Mouse (Mus musculus) embryonic facial prominence, embryonic 11.5 days (tissue): ENCODE measurements around the gene Cxadr. TPM values are rescaled to one million over a fixed set of nuclear protein-coding genes. Genes with fewer than 3 reads are reported as not detected.

Experiments used
- ATAC-seq: fragments of 200-750 bp; cut with Nextera tagmentation; replicated peaks from 2 replicates; pipeline ENCODE4 v1.8.0; 2017; ENCODE audit warnings: low read depth; ENCODE audit not compliant: insufficient number of reproducible peaks, low FRiP score, low TSS enrichment
- DNase-seq: peaks from one replicate; pipeline ENCODE4 v3.0.0-alpha.2; 2015; ENCODE audit warnings: low spot score
- H3K27ac ChIP-seq: fragments of 300-500 bp; sonication (generic); replicated peaks from 2 replicates; pipeline ENCODE4 v1.5.1; 2014; ENCODE audit warnings: mild to moderate bottlenecking, low read depth, low read length, control low read depth
- H3K27me3 ChIP-seq: fragments of 300-500 bp; sonication (generic); 2 replicates; pipeline ENCODE4 v1.6.1; 2014; ENCODE audit warnings: mild to moderate bottlenecking, low read length, moderate library complexity, mixed read lengths; ENCODE audit not compliant: control insufficient read depth, insufficient read depth
- H3K36me3 ChIP-seq: fragments of 300-500 bp; sonication (generic); replicated peaks from 2 replicates; pipeline ENCODE4 v1.6.1; 2014; ENCODE audit warnings: low read depth, mild to moderate bottlenecking, low read length, moderate library complexity, mixed read lengths; ENCODE audit not compliant: control insufficient read depth, insufficient read depth
- H3K4me1 ChIP-seq: fragments of 300-500 bp; sonication (generic); 2 replicates; pipeline ENCODE4 v1.6.1; 2014; ENCODE audit warnings: low read length, mixed read lengths; ENCODE audit not compliant: control insufficient read depth, insufficient read depth
- H3K4me2 ChIP-seq: fragments of 300-500 bp; sonication (generic); 2 replicates; pipeline ENCODE4 v1.6.1; 2014; ENCODE audit warnings: low read depth, mild to moderate bottlenecking, control low read depth, low read length, moderate library complexity
- H3K4me3 ChIP-seq: fragments of 300-500 bp; sonication (generic); 2 replicates; pipeline ENCODE4 v1.5.1; 2014; ENCODE audit warnings: low read depth, low read length, control low read depth
- H3K9ac ChIP-seq: fragments of 300-500 bp; sonication (generic); replicated peaks from 2 replicates; pipeline ENCODE4 v1.6.1; 2014; ENCODE audit warnings: mild to moderate bottlenecking, control low read depth, low read length
- H3K9me3 ChIP-seq: fragments of 300-500 bp; sonication (generic); replicated peaks from 2 replicates; pipeline ENCODE4 v1.6.1; 2016; ENCODE audit warnings: mild to moderate bottlenecking, low read length, inconsistent platforms, mixed read lengths; ENCODE audit not compliant: control insufficient read depth
- WGBS: fragments of 180-500 bp; shearing (Covaris S2); extraction: QIAGEN DNeasy Blood & Tissue Kit; methylation state at CpG from one replicate; pipeline ENCODE4 v1.1.7; 2014; 5-methylcytosine and 5-hydroxymethylcytosine counted together
- polyA plus RNA-seq: library from polyadenylated mRNA; unstranded; fragments of >200 nt; fragmentation: Nextera tagmentation; extraction: Ambion mirVana; gene quantifications from 2 replicates; pipeline ENCODE4 v1.2.1, GENCODE M21; 2014

Gene Cxadr
- polyA plus RNA-seq, 1 experiment from 2014 or later, result 38.7 TPM

- Histone ChIP-seq H3K27me3 (no peaks in the 10 kb centered on the region), H3K4me2 (no peak overlapping the region), H3K36me3 (no peaks in the 10 kb centered on the region), H3K9me3 (no peaks in the 10 kb centered on the region), H3K4me1 (no peaks in the 10 kb centered on the region), H3K27ac (no peak overlapping the region), H3K4me3 (no peak overlapping the region), H3K9ac (no peak overlapping the region)
- DNase-seq, result no peak
- WGBS, result 87% methylated on average over 7 of the region's 7 CpGs
- no peak for ATAC-seq
Measured at GRCm38 (mm10) chr16:78327562-78327961, 26.3 kb downstream of the Cxadr start.

GRCm38 (mm10) chr16:78327999-78328398, 26.7 kb downstream of the Cxadr start:
- no peak overlapping the region for H3K4me2 ChIP-seq
- no peak overlapping the region for H3K4me3 ChIP-seq
- no peaks in the 10 kb centered on the region for H3K27me3 ChIP-seq
- no peak overlapping the region for H3K27ac ChIP-seq
- H3K9me3 ChIP-seq, result no peaks in the 10 kb centered on the region
- DNase-seq, result no peak
- no peaks in the 10 kb centered on the region for H3K4me1 ChIP-seq
- no peak overlapping the region for H3K9ac ChIP-seq
- no peak for ATAC-seq
- no peaks in the 10 kb centered on the region for H3K36me3 ChIP-seq
- 91% methylated on average over 12 of the region's 12 CpGs for WGBS

- H3K4me3 ChIP-seq, result no peak overlapping the region
- DNase-seq (no peak), ATAC-seq (no peak)
- no peaks in the 10 kb centered on the region for H3K9me3 ChIP-seq
- H3K27ac ChIP-seq, result no peak overlapping the region
- no peak overlapping the region for H3K4me2 ChIP-seq
- H3K27me3 ChIP-seq, result no peaks in the 10 kb centered on the region
- H3K36me3 ChIP-seq, result no peaks in the 10 kb centered on the region; the same call in 1 of the 2 replicates
- H3K4me1 ChIP-seq, result no peaks in the 10 kb centered on the region
- 79% methylated on average over 8 of the region's 8 CpGs for WGBS
- no peak overlapping the region for H3K9ac ChIP-seq
Measured at GRCm38 (mm10) chr16:78337226-78337625, 35.9 kb downstream of the Cxadr start.

GRCm38 (mm10) chr16:78341356-78341755, 40.1 kb downstream of the Cxadr start:
- no peak overlapping the region for H3K9ac ChIP-seq
- no peaks in the 10 kb centered on the region for H3K9me3 ChIP-seq
- DNase-seq (no peak), ATAC-seq (no peak)
- no peaks in the 10 kb centered on the region for H3K27me3 ChIP-seq
- no peaks in the 10 kb centered on the region for H3K4me1 ChIP-seq
- H3K4me2 ChIP-seq, result no peak overlapping the region
- WGBS, result 84% methylated on average over 4 of the region's 4 CpGs
- H3K4me3 ChIP-seq, result no peak overlapping the region
- H3K27ac ChIP-seq, result no peak overlapping the region
- H3K36me3 ChIP-seq, result no peaks in the 10 kb centered on the region

GRCm38 (mm10) chr16:78342767-78343166, 41.5 kb downstream of the Cxadr start:
- Histone ChIP-seq H3K4me1 (no peaks in the 10 kb centered on the region), H3K4me3 (no peak overlapping the region), H3K27me3 (no peaks in the 10 kb centered on the region), H3K4me2 (no peak overlapping the region), H3K36me3 (no peaks in the 10 kb centered on the region), H3K27ac (no peak overlapping the region), H3K9ac (no peak overlapping the region), H3K9me3 (no peaks in the 10 kb centered on the region)
- DNase-seq, result no peak
- 90% methylated on average over 5 of the region's 5 CpGs for WGBS
- ATAC-seq, result no peak

- DNase-seq (peak; percentile 79), ATAC-seq (no peak)
- H3K4me2 ChIP-seq, result no peak overlapping the region
- H3K4me3 ChIP-seq, result no peak overlapping the region
- no peaks in the 10 kb centered on the region for H3K4me1 ChIP-seq
- WGBS, result 35% methylated on average over 6 of the region's 6 CpGs
- H3K27ac ChIP-seq, result no peak overlapping the region
- no peaks in the 10 kb centered on the region for H3K9me3 ChIP-seq
- H3K36me3 ChIP-seq, result no peaks in the 10 kb centered on the region
- no peaks in the 10 kb centered on the region for H3K27me3 ChIP-seq
- no peak overlapping the region for H3K9ac ChIP-seq
Measured at GRCm38 (mm10) chr16:78343792-78344191, 42.5 kb downstream of the Cxadr start.

- Histone ChIP-seq H3K36me3 (no peaks in the 10 kb centered on the region), H3K27ac (no peak overlapping the region), H3K4me2 (no peak overlapping the region), H3K27me3 (no peaks in the 10 kb centered on the region), H3K4me3 (no peak overlapping the region), H3K9me3 (no peaks in the 10 kb centered on the region), H3K4me1 (no peaks in the 10 kb centered on the region), H3K9ac (no peak overlapping the region)
- WGBS, result 78% methylated on average over 2 of the region's 2 CpGs
- no peak for ATAC-seq
- peak; percentile 22 for DNase-seq
Measured at GRCm38 (mm10) chr16:78346662-78347327, 45.5 kb downstream of the Cxadr start.

GRCm38 (mm10) chr16:78347328-78347926, 46.1 kb downstream of the Cxadr start:
- Histone ChIP-seq H3K9me3 (no peaks in the 10 kb centered on the region), H3K9ac (no peak overlapping the region), H3K36me3 (no peaks in the 10 kb centered on the region), H3K4me3 (no peak overlapping the region), H3K27me3 (no peaks in the 10 kb centered on the region), H3K4me1 (no peaks in the 10 kb centered on the region), H3K4me2 (no peak overlapping the region), H3K27ac (no peak overlapping the region)
- no peak for ATAC-seq
- WGBS, result 72% methylated on average over 13 of the region's 13 CpGs
- no peak for DNase-seq
